Mouse (Mus musculus) heart, postnatal 10 days (tissue): Measurements from ENCODE around the gene Fhit. TPM values are rescaled to one million over a fixed set of nuclear protein-coding genes. Genes with fewer than 3 reads are reported as not detected.

Experiments
- DNase-seq, 2 experiments: peaks; one replicate each; pipeline ENCODE4 v3.0.0; 2021
- intact Hi-C: fragments of 180-260 bp; cut with DNase I; formaldehyde crosslinking; loops from one replicate; pipeline ENCODE4 v1.15.1; 2025
- total RNA-seq, 2 experiments: library from RNA; stranded (reverse); gene quantifications; 2 replicates each; pipeline ENCODE4 v1.2.3; 2021

Gene Fhit
- total RNA-seq, 2 experiments from 2014 or later, result 2.6 to 3.1 TPM

- intact Hi-C loops, result no loop called here
These were observed 449.9 kb downstream of the Fhit start for GRCm38 (mm10) chr14:10711841-10712521.

DNA sequence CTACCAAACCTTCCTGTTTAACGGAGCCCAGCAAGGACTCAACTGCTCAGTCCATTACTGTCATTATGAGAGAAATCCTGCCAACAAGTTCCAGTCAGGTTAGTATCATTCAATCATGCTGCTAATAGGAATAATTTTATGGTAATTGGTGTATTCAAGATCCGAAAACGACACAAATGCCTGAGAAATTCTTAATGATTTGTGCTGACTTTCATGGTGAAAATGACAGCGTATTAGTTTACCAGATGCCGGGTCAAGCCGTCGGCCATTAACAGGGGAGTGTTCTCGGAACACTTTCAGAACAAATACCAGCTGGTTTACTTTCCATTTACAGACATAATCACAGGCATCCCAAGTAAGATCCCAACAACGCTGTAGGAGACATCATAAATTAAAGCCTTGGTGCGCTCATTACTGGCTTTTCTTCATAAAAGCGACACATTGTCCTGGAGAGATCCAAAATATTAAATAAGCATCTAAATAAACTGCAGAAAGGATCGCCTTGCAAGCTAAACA, 451.0 kb downstream of the Fhit start:
- intact Hi-C loops, result no loop called here
- no peak for DNase-seq

More at GRCm38 (mm10) chr14:10711841-10712521, 449.9 kb downstream of the Fhit start:
- no peak for DNase-seq

DNA sequence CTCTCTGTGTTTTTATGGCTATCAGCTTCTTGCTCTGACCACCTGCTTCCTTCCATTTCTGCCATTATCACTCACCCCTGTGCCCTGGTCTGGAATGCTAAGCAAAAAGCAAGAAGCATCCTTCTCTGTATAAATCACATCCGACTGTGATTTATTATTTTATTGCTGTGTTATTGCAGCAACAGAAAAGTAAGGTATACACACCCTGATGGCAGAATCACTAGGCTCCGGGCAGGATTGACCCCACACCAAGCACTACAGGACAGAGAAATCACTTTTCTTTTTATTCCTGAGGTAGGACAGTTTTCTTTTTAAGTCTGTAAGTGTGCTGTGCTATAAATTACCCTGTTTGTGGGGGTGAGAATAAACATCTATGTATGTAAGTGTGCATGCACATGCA, 460.1 kb downstream of the Fhit start:
- no peak for DNase-seq
- intact Hi-C loops, result no loop called here

DNA sequence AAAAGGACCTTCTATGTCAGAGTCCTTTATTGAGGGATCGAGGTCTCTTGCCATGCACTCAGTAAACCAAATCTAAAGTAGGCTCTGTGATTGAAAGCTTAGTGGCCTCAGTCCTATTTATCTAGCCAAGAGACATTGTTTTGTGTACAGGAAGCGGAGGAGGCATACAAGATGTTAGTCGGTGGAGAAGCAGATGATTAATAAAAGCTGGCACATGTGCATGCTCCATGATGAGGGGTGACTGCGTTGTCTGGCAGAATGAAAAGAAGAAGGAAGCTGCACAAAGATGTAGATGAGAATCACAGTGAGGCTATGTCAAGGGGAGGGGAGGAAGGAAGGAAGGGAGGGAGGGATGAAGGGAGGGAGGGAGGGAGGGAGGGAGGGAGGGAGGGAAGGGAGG, 481.8 kb downstream of the Fhit start:
- no peak for DNase-seq
- intact Hi-C loops, result no loop called here

- intact Hi-C loops, result no loop called here
These were observed 482.2 kb downstream of the Fhit start for GRCm38 (mm10) chr14:10679638-10680037.

GRCm38 (mm10) chr14:10677627-10678026, 484.2 kb downstream of the Fhit start:
- DNase-seq, result peak; percentile 80 to 81
- intact Hi-C loops, result no loop called here

More at GRCm38 (mm10) chr14:10679638-10680037, 482.2 kb downstream of the Fhit start:
- DNase-seq, result no peak

DNA sequence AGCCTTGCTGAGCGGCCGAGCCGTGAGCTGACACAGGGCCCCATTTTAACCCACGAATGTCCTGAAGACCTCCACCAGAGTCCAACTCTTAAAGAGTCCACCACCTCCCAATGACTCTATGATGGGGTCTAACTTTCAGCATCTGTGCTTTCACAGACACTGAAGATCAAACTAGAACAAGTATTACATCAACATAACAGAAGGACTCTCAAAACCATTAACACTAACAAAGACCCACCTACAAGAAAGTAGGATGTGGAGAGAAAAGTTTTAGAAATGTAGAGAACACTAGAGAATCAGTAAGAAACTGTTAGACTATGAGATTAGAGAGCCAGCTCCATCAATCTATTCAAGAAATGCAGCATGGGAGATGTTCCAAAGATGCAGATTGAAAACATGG, 501.6 kb downstream of the Fhit start:
- intact Hi-C loops, result no loop called here
- no peak for DNase-seq

GRCm38 (mm10) chr14:10659326-10659725, 502.5 kb downstream of the Fhit start:
- DNase-seq, result no peak

DNA sequence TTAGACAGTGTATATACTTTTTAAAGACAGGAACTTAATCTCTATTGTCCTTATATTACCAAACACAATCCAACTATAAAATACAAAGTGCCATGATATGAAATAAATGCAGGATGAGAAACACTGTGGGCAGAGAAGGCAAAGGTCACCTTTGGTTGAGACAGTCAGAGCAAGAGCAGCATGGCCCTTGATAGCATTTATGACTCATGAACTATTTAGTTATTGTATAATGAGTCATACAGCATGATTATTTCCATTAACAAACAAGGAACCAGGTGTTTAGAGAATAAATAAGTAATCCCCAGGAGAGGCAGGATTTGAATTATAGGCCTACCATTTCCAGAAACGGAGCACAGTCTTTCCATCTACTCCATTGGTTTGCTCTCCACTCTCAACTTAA, 503.6 kb downstream of the Fhit start:
- DNase-seq, result no peak
- intact Hi-C loops, result no loop called here

More at GRCm38 (mm10) chr14:10659326-10659725, 502.5 kb downstream of the Fhit start:
- intact Hi-C loops, result no loop called here

DNA sequence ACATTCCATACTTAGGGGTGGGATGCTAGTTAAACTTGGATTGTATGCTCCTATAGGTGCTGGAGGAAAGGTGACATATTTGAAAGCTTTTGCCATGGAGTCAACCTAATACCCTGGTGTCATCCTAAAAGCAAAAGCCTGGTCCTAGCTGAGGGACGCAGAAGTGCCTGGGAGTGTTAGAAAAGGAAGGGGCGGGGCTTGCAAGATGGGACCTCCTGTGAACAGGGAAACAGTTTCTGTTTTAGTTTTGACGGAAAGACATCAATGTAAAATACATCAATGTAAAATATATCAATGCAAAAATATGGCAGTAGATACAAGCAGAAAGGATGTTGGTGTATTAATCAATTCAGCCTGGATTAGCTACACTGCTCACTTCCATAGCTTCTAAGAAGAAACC, 504.5 kb downstream of the Fhit start:
- intact Hi-C loops, result no loop called here
- no peak for DNase-seq

DNA sequence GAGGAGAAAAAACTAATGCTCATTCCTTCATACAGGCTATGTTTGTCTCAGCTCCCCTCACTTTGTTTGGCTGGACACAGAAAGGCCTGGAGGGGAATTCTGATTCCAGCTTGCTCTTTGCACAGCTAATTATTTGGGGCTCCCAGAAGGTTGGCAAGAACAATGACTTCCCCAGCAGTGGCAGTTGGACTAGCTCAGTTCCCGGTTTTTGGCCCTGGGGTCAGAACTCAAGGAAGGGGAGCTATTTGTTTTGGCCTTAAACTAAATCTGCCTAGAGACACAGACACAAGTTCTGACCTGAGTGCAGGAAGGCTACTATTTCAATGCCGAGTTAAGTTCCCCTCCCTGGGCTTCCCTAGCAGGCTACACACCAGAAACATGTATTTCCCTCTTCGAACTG, 506.0 kb downstream of the Fhit start:
- intact Hi-C loops, result no loop called here
- peak; percentile 44 to 54 for DNase-seq

GRCm38 (mm10) chr14:10647832-10648231, 514.0 kb downstream of the Fhit start:
- intact Hi-C loops, result no loop called here
- DNase-seq, result peak; percentile 34 to 44

- no peak for DNase-seq
- intact Hi-C loops, result no loop called here
These were observed 530.1 kb downstream of the Fhit start for GRCm38 (mm10) chr14:10631783-10632182.

DNA sequence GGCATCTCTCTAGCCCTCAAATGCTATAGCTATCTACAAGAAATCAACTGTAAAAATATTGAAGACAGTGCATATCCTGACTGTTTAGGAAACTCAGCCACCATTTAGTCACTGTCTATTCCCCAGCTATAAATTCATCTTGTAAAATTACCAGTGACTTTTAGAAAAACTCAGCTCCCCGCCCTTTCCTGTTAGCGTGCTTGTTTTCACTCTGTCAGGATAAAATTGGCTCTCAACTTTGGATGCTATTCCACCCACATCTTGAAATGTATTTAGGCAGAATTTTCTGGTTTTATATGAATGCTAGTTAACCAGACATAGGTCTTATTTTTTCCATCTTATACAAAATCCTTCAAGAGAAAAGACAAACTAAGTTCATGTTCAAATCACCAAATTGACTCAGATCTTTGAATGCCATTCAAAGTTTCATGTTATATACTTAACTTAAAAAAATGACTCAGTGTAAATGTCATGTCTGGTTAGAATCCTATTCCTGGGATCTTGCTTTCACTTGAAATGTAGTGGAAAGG, 530.9 kb downstream of the Fhit start:
- intact Hi-C loops, result no loop called here
- no peak for DNase-seq

GRCm38 (mm10) chr14:10593467-10593866, 568.4 kb downstream of the Fhit start:
- DNase-seq, result no peak
- intact Hi-C loops, result no loop called here

GRCm38 (mm10) chr14:10568937-10569552, 592.8 kb downstream of the Fhit start:
- intact Hi-C loops, result no loop called here
- no peak for DNase-seq

DNA sequence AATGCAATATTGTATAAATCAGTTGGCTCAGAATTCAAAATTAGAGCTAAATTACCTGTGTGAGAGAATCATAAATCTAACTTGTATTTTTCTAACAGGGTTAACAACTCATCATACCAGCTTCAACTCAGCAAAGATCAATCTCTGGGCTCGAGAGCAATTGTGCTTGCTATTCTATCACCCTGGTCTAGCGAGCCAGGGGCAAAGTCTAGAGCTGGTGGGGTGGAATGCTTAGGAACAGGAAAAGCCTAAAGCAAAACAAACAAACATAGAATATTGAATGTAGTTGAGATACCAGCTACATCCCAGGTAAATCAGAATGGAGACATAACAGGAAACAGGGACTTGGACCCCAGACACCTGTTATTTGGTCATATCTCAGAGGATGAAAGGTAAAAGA, 594.1 kb downstream of the Fhit start:
- no peak for DNase-seq
- intact Hi-C loops, result no loop called here

GRCm38 (mm10) chr14:10554755-10555154, 607.1 kb downstream of the Fhit start:
- intact Hi-C loops, result no loop called here
- peak; percentile 8 to 16 for DNase-seq

- intact Hi-C loops, result no loop called here
- no peak for DNase-seq
These were observed 613.2 kb downstream of the Fhit start for GRCm38 (mm10) chr14:10548632-10549031.

DNA sequence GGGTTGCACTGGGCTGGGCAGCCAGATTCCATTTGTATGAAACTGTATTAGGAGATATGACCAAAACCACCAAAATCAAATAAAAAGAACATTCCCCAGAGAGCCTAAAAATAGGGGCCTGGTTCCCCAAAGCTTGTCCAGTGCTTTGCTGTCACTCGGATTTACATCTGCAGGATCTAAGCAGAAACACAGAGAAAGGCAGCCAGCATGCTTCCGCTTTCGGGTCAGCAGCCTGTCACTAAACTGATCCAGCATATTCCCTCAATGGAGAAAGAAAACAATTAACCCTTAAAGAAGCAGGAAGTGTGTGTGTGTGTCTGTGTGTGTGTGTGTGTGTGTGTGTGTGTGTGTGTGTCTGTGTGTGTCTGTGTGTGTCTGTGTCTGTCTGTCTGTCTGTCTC, 615.9 kb downstream of the Fhit start:
- no peak for DNase-seq
- intact Hi-C loops, result no loop called here

- intact Hi-C loops, result no loop called here
- no peak for DNase-seq
These were observed 627.0 kb downstream of the Fhit start for GRCm38 (mm10) chr14:10534862-10535261.
